Mouse (Mus musculus) right cerebral cortex, postnatal 36 days (tissue): ENCODE results near the gene Myh10.

ENCODE experiments used
- DNase-seq, 2 experiments: peaks; one replicate each; pipeline ENCODE4 v3.0.0; 2022; ENCODE audit warnings: low spot score in 2 of 2, mixed read lengths in 1 of 2

Myh10 gene

DNA sequence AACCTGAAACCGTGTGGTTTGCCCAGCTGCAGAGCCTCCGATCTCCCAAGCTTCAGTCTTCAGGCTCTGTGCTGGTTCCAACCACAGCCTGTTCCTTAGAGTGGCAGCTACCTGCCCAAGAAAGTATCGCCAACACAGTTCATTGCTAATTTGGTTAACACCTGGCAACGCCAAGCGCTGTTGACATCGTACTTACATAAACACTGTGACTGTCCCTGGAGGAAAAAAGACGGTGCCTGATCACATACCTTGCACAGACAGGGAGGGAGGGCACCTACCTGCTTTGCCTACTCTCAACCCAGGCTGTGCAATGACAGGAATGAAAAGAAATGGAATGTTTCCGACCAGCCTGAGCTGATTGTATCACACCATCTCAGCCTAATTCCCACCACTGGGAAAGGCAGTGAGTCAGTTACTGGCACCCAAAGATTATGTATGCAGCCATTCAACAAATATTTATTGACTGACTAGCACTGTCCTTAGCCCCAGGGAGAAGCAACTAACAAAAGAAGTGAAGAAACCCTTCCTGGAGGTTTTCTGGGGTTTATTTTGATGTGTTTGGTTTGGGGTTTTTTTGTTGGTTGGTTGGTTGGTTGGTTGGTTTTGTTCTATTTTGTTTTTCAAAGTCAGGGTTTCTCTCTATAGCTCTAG is 168.7 kb downstream of the Myh10 start:
- no peak for DNase-seq

DNA sequence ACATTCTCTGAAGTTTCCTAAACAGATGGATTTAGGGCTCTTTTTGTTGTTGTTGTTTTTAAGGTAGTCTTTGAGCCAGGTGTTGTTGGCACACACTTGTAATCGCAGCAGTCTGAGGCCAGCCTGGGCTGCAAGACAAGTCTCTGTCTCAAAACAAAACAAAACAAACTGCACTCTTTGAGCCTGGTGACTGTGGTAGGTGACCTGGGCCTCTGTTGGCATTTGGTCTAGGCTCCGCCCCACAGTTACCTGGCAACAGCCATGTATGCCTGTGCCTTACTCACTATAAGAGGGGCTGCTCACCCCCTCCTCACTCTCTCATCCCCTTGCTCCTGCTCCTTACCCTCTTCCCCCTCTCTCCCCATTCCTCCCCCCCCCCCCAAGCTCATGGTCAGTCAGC is 170.9 kb downstream of the Myh10 start:
- no peak for DNase-seq

DNA sequence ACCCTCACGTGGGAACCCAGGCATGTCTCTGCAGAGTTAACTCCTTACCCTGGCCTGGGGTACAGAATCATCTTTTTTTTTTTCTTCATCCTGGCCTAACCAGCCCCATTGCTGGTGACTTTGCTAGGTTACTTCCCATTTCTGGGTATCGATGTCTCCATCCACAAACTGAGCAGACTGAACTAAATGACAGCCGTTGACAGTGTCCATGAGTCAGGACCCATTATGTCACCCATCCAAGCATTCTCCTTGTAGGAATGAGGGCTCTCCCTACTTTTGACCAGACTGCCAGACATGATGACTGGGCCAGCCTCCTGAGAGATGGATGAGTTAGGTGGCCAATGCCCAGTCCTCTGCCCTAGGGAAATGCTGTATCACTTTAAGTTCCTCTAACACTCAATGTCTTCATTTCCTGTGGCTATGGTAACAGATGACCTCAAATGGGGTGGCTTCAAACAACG is 172.3 kb downstream of the Myh10 start:
- no peak for DNase-seq

DNA sequence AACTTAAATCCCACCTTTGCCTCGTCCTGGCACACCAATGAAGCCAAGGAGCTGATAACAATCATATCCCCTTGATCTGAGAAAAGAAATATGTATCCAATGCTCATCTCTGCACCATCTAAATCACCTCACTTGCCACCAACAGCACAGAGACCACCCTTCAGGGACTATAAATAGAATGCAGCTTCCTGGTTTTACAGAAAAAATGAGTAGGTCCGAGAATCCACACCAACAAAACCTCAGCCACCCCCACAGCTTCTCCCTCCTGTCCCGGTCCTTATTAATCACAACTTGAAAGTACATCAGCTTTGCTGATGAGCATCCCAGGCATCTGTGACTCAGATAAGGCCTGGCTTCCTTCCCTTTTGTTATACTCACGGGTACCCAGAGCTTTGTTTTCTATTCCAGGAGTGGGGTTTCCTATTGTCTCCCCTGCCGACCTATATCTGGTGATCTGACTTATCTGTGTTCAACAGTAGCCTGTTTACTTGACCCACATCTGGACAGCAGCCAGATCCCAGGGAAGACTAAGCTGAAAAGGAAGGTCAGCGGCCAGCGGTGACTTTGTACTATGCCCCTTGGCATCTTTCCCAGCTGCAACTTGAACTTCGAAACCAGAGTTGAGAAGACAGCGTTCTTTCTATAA is 173.3 kb downstream of the Myh10 start:
- no peak for DNase-seq
